Mouse (Mus musculus) forebrain, embryonic 13.5 days (tissue): Measurements from ENCODE around the gene Bcl7c. TPM values are rescaled to one million over a fixed set of nuclear protein-coding genes. Genes with fewer than 3 reads are reported as not detected.

Experiments used
- ATAC-seq: fragments of 200-750 bp; cut with Nextera tagmentation; 2 replicates; pipeline ENCODE4 v1.8.0; 2017
- H3K27ac ChIP-seq: fragments of 300-500 bp; sonication (generic); 2 replicates; pipeline ENCODE4 v1.5.1; 2015; ENCODE audit warnings: inconsistent platforms, mild to moderate bottlenecking, moderate library complexity
- H3K27me3 ChIP-seq: fragments of 300-500 bp; sonication (generic); 2 replicates; pipeline ENCODE4 v1.6.1; 2015; ENCODE audit warnings: mild to moderate bottlenecking, inconsistent platforms
- H3K36me3 ChIP-seq: fragments of 300-500 bp; sonication (generic); 2 replicates; pipeline ENCODE4 v1.6.1; 2015; ENCODE audit warnings: mild to moderate bottlenecking, inconsistent platforms; ENCODE audit not compliant: poor library complexity, severe bottlenecking
- H3K4me1 ChIP-seq: fragments of 300-500 bp; sonication (generic); 2 replicates; pipeline ENCODE4 v1.6.1; 2015; ENCODE audit warnings: inconsistent platforms
- H3K4me2 ChIP-seq: fragments of 300-500 bp; sonication (generic); 2 replicates; pipeline ENCODE4 v1.6.1; 2015; ENCODE audit warnings: inconsistent platforms, mild to moderate bottlenecking, moderate library complexity
- H3K4me3 ChIP-seq: fragments of 300-500 bp; sonication (generic); 2 replicates; pipeline ENCODE4 v1.5.1; 2015; ENCODE audit warnings: mild to moderate bottlenecking, inconsistent platforms
- H3K9ac ChIP-seq: fragments of 300-500 bp; sonication (generic); 2 replicates; pipeline ENCODE4 v1.6.1; 2015; ENCODE audit warnings: mild to moderate bottlenecking, inconsistent platforms
- H3K9me3 ChIP-seq: fragments of 300-500 bp; sonication (generic); replicated peaks from 2 replicates; pipeline ENCODE4 v1.6.1; 2016; ENCODE audit warnings: inconsistent platforms
- WGBS: fragments of 180-500 bp; shearing (Covaris S2); methylation state at CpG from one replicate; pipeline ENCODE4 v1.1.7; 2015; 5-methylcytosine and 5-hydroxymethylcytosine counted together
- polyA plus RNA-seq: library from polyadenylated mRNA; unstranded; fragments of >200 nt; fragmentation: Nextera tagmentation; extraction: Ambion mirVana; gene quantifications from 2 replicates; pipeline ENCODE4 v1.2.1, GENCODE M21; 2015

Gene Bcl7c
- polyA plus RNA-seq, 1 experiment from 2014 or later = 40.8 TPM

DNA sequence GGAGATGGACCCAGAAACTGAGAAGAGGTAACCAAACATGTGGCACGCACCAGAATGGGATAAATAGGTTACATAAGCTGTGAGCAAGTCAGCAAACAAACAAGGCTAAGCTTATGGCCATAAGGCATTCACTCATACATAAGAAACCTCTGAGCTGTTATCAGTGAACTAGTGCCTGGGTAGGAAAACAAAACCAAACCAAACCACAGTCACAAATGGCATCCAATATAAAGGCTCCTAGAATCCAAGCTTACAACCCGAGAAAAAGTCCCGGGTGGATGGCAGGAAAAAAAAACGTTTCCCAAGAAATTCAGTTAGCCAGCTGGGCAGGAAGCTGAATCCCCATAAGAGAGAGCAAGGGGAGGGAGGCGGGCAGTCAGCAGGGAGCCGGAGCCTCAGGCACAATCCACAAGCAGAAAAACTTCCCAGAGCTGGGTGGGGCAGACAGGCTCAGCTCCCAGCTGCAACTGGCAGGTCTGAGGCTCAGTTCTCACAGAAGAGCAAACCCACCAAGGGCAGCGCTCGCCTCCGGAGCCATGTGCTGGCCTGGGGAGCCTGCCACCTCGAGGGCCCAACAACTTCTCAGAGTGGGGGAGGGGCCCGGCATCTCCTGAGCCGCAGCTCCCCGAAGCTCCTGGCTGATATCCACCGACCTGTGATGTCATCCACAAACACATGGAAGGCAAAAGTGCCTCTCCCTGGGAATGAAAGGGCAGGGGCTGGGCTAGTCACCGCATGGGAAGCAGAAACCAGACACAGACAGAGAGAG is 17.3 kb downstream of the Bcl7c start:
- H3K9me3 ChIP-seq = no peaks in the 10 kb centered on the region
- no peaks in the 10 kb centered on the region for H3K27me3 ChIP-seq
- H3K27ac ChIP-seq = peak overlapping the region; percentile 70
- ATAC-seq = peak; percentile 59; the same call in 1 of the 2 replicates
- peak overlapping the region; percentile 40 for H3K9ac ChIP-seq
- H3K4me3 ChIP-seq = peak overlapping the region; percentile 13
- H3K36me3 ChIP-seq = 0 out of 2 replicates have a peak, but pooled peaks cover 3% of the 10 kb centered on the region
- peak overlapping the region; percentile 53 for H3K4me2 ChIP-seq
- WGBS = 4% methylated on average over 15 of the region's 15 CpGs
- peaks cover 10% of the 10 kb centered on the region for H3K4me1 ChIP-seq

GRCm38 (mm10) chr7:127689626-127690280 is 19.0 kb downstream of the Bcl7c start:
- no peaks in the 10 kb centered on the region for H3K27me3 ChIP-seq
- 62% methylated on average over 9 of the region's 9 CpGs for WGBS
- no peaks in the 10 kb centered on the region for H3K9me3 ChIP-seq
- no peak overlapping the region for H3K9ac ChIP-seq
- H3K36me3 ChIP-seq = 0 out of 2 replicates have a peak, but pooled peaks cover 9% of the 10 kb centered on the region
- H3K4me3 ChIP-seq = no peak overlapping the region
- peaks cover 10% of the 10 kb centered on the region for H3K4me1 ChIP-seq
- H3K4me2 ChIP-seq = no peak overlapping the region
- ATAC-seq = no peak
- H3K27ac ChIP-seq = no peak overlapping the region

GRCm38 (mm10) chr7:127688935-127689334 is 19.8 kb downstream of the Bcl7c start:
- ATAC-seq = no peak
- H3K4me1 ChIP-seq = peaks cover 10% of the 10 kb centered on the region
- H3K9ac ChIP-seq = no peak overlapping the region
- no peak overlapping the region for H3K4me3 ChIP-seq
- no peaks in the 10 kb centered on the region for H3K9me3 ChIP-seq
- 0 out of 2 replicates have a peak, but pooled peaks cover 8% of the 10 kb centered on the region for H3K36me3 ChIP-seq
- 86% methylated on average over 7 of the region's 7 CpGs for WGBS
- H3K27ac ChIP-seq = no peak overlapping the region
- no peaks in the 10 kb centered on the region for H3K27me3 ChIP-seq
- H3K4me2 ChIP-seq = no peak overlapping the region

GRCm38 (mm10) chr7:127686740-127687449 is 21.8 kb downstream of the Bcl7c start:
- Histone ChIP-seq H3K9ac (no peak overlapping the region), H3K27ac (no peak overlapping the region), H3K4me1 (peaks cover 10% of the 10 kb centered on the region), H3K4me2 (no peak overlapping the region), H3K9me3 (no peaks in the 10 kb centered on the region), H3K4me3 (no peak overlapping the region), H3K27me3 (no peaks in the 10 kb centered on the region), H3K36me3 (0 out of 2 replicates have a peak, but pooled peaks cover 8% of the 10 kb centered on the region)
- no peak for ATAC-seq
- 84% methylated on average over 11 of the region's 11 CpGs for WGBS

DNA sequence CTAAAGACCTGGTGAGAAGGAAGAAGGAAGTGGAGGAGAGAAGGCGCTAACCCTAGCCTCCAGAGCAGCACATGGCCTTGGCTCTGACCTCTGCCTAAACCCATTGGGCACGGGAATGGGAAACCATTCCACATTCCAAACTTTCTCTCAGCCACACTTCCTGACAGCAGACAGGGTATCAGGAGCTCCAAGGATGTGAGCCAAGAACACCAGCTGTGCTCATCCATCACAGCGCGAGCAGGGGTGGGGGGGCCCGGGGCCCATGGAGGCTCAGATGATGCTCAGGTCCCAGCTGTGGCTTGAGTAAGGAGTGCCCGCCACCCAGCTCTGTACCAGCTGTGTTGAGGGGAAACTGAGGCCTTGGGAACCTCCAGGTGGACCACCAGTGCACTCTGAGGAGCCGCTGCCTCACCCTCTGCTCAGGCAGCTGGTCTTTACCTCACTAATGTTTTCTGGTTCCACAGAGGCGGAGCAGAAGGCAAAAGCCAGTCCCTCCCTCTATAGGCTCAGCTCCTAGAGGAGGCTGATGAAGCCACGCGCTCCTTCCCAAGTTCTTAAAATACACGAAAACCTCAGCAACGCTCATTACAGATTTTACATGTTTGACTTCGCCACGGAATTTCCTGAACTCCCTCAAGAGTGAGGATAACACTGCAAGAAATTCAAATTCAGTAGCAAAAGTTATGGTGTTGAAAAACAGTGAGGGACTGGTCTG is 23.3 kb downstream of the Bcl7c start:
- H3K4me2 ChIP-seq = no peak overlapping the region
- no peaks in the 10 kb centered on the region for H3K4me1 ChIP-seq
- 0 out of 2 replicates have a peak, but pooled peaks cover 8% of the 10 kb centered on the region for H3K36me3 ChIP-seq
- no peaks in the 10 kb centered on the region for H3K27me3 ChIP-seq
- no peak overlapping the region for H3K9ac ChIP-seq
- WGBS = 82% methylated on average over 14 of the region's 14 CpGs
- no peaks in the 10 kb centered on the region for H3K9me3 ChIP-seq
- ATAC-seq = no peak
- H3K4me3 ChIP-seq = no peak overlapping the region
- H3K27ac ChIP-seq = no peak overlapping the region

DNA sequence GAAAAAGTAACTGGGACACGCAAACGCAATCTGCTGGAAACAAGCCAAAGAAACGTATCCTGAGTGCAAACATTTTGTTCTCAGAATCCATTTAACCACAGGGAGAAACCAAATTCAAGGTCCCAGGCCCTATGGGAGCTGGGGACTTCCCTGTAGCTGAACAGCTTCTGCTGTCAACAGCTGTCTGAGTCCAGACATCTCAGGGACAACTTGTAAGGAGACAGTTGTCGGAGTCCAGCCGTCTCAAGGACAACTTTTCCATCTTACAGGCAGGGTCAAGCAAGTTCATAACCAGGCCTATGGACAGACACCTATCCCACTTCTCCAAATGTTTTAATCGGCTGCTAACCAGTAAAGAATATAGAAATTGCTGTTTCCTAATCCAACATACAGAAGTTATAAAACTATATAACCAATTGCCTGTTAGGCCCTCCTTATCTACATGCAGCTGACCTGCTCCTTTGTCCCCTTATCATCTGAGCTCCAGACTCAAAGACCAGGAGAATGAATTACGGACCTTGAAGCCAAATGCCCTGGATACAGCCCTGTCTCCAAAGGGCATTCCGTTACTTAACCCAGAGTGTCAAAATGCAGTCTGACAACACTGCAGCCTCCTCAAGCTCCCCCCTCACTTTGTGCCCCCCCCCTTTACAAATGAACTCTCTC is 26.7 kb downstream of the Bcl7c start:
- 90% methylated on average over 8 of the region's 8 CpGs for WGBS
- H3K4me1 ChIP-seq = no peaks in the 10 kb centered on the region

GRCm38 (mm10) chr7:127680541-127680940 is 28.2 kb downstream of the Bcl7c start:
- no peaks in the 10 kb centered on the region for H3K4me1 ChIP-seq
- 91% methylated on average over 13 of the region's 13 CpGs for WGBS
- no peak overlapping the region for H3K4me2 ChIP-seq
- 0 out of 2 replicates have a peak, but pooled peaks cover 6% of the 10 kb centered on the region for H3K36me3 ChIP-seq
- H3K27me3 ChIP-seq = no peaks in the 10 kb centered on the region
- H3K27ac ChIP-seq = no peak overlapping the region
- no peak overlapping the region for H3K9ac ChIP-seq
- H3K9me3 ChIP-seq = no peaks in the 10 kb centered on the region
- no peak for ATAC-seq
- H3K4me3 ChIP-seq = no peak overlapping the region

More for the DNA sequence above, 26.7 kb downstream of the Bcl7c start:
- Histone ChIP-seq H3K9ac (no peak overlapping the region), H3K9me3 (no peaks in the 10 kb centered on the region), H3K4me2 (no peak overlapping the region), H3K36me3 (0 out of 2 replicates have a peak, but pooled peaks cover 8% of the 10 kb centered on the region), H3K4me3 (no peak overlapping the region), H3K27ac (no peak overlapping the region), H3K27me3 (no peaks in the 10 kb centered on the region)
- no peak for ATAC-seq

GRCm38 (mm10) chr7:127678811-127679210 is 29.9 kb downstream of the Bcl7c start:
- H3K9ac ChIP-seq = no peak overlapping the region
- WGBS = 55% methylated on average over 2 of the region's 2 CpGs
- no peak for ATAC-seq

GRCm38 (mm10) chr7:127677609-127678008 is 31.1 kb downstream of the Bcl7c start:
- Histone ChIP-seq H3K27me3 (no peaks in the 10 kb centered on the region), H3K36me3 (no peaks in the 10 kb centered on the region), H3K4me2 (no peak overlapping the region), H3K9ac (no peak overlapping the region), H3K27ac (no peak overlapping the region), H3K4me3 (no peak overlapping the region), H3K9me3 (no peaks in the 10 kb centered on the region), H3K4me1 (no peaks in the 10 kb centered on the region)
- no peak for ATAC-seq
- WGBS = 91% methylated on average over 4 of the region's 4 CpGs

More at GRCm38 (mm10) chr7:127678811-127679210, 29.9 kb downstream of the Bcl7c start:
- Histone ChIP-seq H3K4me2 (no peak overlapping the region), H3K9me3 (no peaks in the 10 kb centered on the region), H3K4me1 (no peaks in the 10 kb centered on the region), H3K27ac (no peak overlapping the region), H3K4me3 (no peak overlapping the region), H3K36me3 (no peaks in the 10 kb centered on the region), H3K27me3 (no peaks in the 10 kb centered on the region)

- H3K36me3 ChIP-seq = no peaks in the 10 kb centered on the region
Observed at GRCm38 (mm10) chr7:127677077-127677476, 31.7 kb downstream of the Bcl7c start.

DNA sequence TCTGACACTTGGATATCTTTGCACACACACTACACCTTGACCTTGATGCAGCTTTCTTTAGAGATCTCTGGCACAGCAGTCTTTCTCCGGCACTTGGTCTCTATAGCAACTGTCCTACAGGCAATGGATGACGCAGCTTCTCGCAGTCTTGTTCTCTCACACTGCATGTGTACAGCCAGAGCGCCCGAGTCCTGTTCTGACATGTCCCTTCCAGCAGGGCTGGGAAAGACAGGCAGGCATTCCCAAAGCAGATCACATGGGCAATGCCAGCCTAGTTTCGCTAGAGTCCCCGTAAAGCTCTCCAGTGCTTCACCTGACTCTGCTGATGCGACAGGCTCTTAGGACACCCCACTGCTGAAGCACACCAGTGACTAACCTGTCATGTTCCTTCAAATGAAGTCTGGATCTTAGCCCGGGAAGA is 33.3 kb downstream of the Bcl7c start:
- H3K27ac ChIP-seq = no peak overlapping the region
- no peaks in the 10 kb centered on the region for H3K27me3 ChIP-seq
- 79% methylated on average over 9 of the region's 9 CpGs for WGBS
- no peaks in the 10 kb centered on the region for H3K9me3 ChIP-seq
- H3K9ac ChIP-seq = no peak overlapping the region; the same call in 1 of the 2 replicates
- H3K36me3 ChIP-seq = no peaks in the 10 kb centered on the region
- ATAC-seq = peak; percentile 36
- no peak overlapping the region for H3K4me3 ChIP-seq
- no peaks in the 10 kb centered on the region for H3K4me1 ChIP-seq
- H3K4me2 ChIP-seq = no peak overlapping the region

More at GRCm38 (mm10) chr7:127677077-127677476, 31.7 kb downstream of the Bcl7c start:
- no peak overlapping the region for H3K4me2 ChIP-seq
- no peak overlapping the region for H3K4me3 ChIP-seq
- no peaks in the 10 kb centered on the region for H3K9me3 ChIP-seq
- no peaks in the 10 kb centered on the region for H3K27me3 ChIP-seq
- no peak overlapping the region for H3K9ac ChIP-seq
- ATAC-seq = no peak
- no peak overlapping the region for H3K27ac ChIP-seq
- WGBS = 65% methylated on average over 6 of the region's 6 CpGs
- H3K4me1 ChIP-seq = no peaks in the 10 kb centered on the region
